ENCODE assay signal across 16 mouse cellular contexts in genomic region chr1:136143514-136143913, GRCm38 (mm10). TPM values are rescaled to one million over a fixed set of nuclear protein-coding genes. Genes with fewer than 3 reads are reported as not detected.
A peak's percentile ranks its signal among the peaks of the same experiment; 100 is the strongest.
DNase-seq lines count a peak whose midpoint lies in the region; ATAC-seq lines count a peak whose summit lies in the region.
"Had no signal": no experiment of that assay in that cellular context is flagged by ENCODE, and none has a peak within 500 bp of the region (broad histone marks: within the 10 kb centered on the region; RNA-seq: fewer than 3 reads in every experiment).

No protein-coding gene starts in this region.

- H3K4me3 ChIP-seq in heart, embryonic 12.5 days: no peak overlapping the region
- H3K4me3 ChIP-seq: embryonic facial prominence, embryonic 13.5 days; gastrocnemius, adult 2 months; neural tube, embryonic 12.5 days had no signal

- DNase-seq in left cerebral cortex, adult 11 months (ENCODE audit: low spot score): peak; percentile 67
- no peak for DNase-seq in left cerebral cortex, postnatal 10 days (ENCODE audit: extremely low spot score in 1 of 2, low spot score in 2 of 2)
- DNase-seq in layer of hippocampus, postnatal 36 days: peak; percentile 70 to 71
- peak; percentile 80 to 88 for DNase-seq in right cerebral cortex, postnatal 10 days (ENCODE audit: low spot score in 2 of 2)
- DNase-seq in thymus, postnatal 10 days (ENCODE audit: low spot score in 2 of 2): no peak
- no peak for DNase-seq in spleen, postnatal 36 days (ENCODE audit: low spot score in 2 of 2)
- DNase-seq: adrenal gland, postnatal 36 days; gastrocnemius, adult 2 months; thymus, postnatal 25 days had no signal

- intact Hi-C loops in left cerebral cortex, postnatal 10 days (cut with DNase I): no loop called here

- peaks cover 46% of the 10 kb centered on the region for H3K4me1 ChIP-seq in heart, embryonic 12.5 days (replicated peaks)

- no peaks in the 10 kb centered on the region for H3K9me3 ChIP-seq in heart, embryonic 12.5 days (replicated peaks)
- H3K9me3 ChIP-seq: embryonic facial prominence, embryonic 13.5 days; neural tube, embryonic 12.5 days had no signal

- no peaks in the 10 kb centered on the region for H3K27me3 ChIP-seq in heart, embryonic 12.5 days (replicated peaks)
- H3K27me3 ChIP-seq: embryonic facial prominence, embryonic 13.5 days; neural tube, embryonic 12.5 days had no signal

- peak; percentile 60 for ATAC-seq in frontal cortex, adult (ENCODE audit: low TSS enrichment)
- no peak for ATAC-seq in heart, embryonic 12.5 days (ENCODE audit: insufficient number of reproducible peaks, low FRiP score)
- ATAC-seq: CD4-positive, CD25-positive, alpha-beta regulatory T cell, adult 4 months; intestine, embryonic 16.5 days had no signal

- H3K36me3 ChIP-seq in heart, embryonic 12.5 days: peaks cover 22% of the 10 kb centered on the region

- H3K9ac ChIP-seq in heart, embryonic 12.5 days: no peak overlapping the region
- H3K9ac ChIP-seq: embryonic facial prominence, embryonic 13.5 days; neural tube, embryonic 12.5 days had no signal

- no peak overlapping the region for H3K4me2 ChIP-seq in heart, embryonic 12.5 days
- H3K4me2 ChIP-seq: embryonic facial prominence, embryonic 13.5 days; liver, embryonic 11.5 days had no signal

- WGBS in heart, embryonic 12.5 days: 91% methylated on average over 10 of the region's 10 CpGs

- no peak overlapping the region for H3K27ac ChIP-seq in heart, embryonic 12.5 days (ENCODE audit: poor library complexity, severe bottlenecking)
- H3K27ac ChIP-seq: embryonic facial prominence, embryonic 13.5 days; gastrocnemius, adult 2 months; neural tube, embryonic 12.5 days had no signal

RNA-seq across cellular contexts. Expression of gene Kif21b, which starts 12.3 kb away (rescaled TPM):
- 100 to 1,000 TPM; 329 to 393 TPM for total RNA-seq in left cerebral cortex, postnatal 10 days (2021)
- total RNA-seq in layer of hippocampus, postnatal 36 days (2021): 10 to 100 TPM; 34.5 to 36.2 TPM
- 3.3 and 3.4 TPM in 2 replicates for polyA plus RNA-seq in heart, embryonic 12.5 days (2016; fragmentation: Nextera tagmentation; extraction: Ambion mirVana)

Comparison
In these comparisons a context has a peak if more than half of its experiments do, and no peak if none do; other contexts are left out.
1. DNase-seq: peak in left cerebral cortex, adult 11 months (single experiment), layer of hippocampus, postnatal 36 days (2 of 2) and right cerebral cortex, postnatal 10 days (2 of 2); none in left cerebral cortex, postnatal 10 days (0 of 2), thymus, postnatal 10 days (0 of 2) and spleen, postnatal 36 days (0 of 2).
2. RNA of gene Kif21b, which starts 12.3 kb away (total RNA-seq): 329 to 393 TPM in left cerebral cortex, postnatal 10 days; 34.5 to 36.2 TPM in layer of hippocampus, postnatal 36 days; every median in the first group is over 4 times any median in the second.